Mouse (Mus musculus) gastrocnemius, postnatal 10 days (tissue): ENCODE results near the gene Atp2b4. TPM values are rescaled to one million over a fixed set of nuclear protein-coding genes. Genes with fewer than 3 reads are reported as not detected.

Experiments
- DNase-seq: peaks from one replicate; pipeline ENCODE4 v3.0.0; 2021; ENCODE audit warnings: mixed read lengths
- long read RNA-seq, 2 experiments: library from polyadenylated mRNA; stranded (forward); transcript quantifications; one replicate each; pipeline ENCODE4 v2.0.0; 2021
- total RNA-seq, 2 experiments: library from RNA; stranded (reverse); gene quantifications; 2 replicates each; pipeline ENCODE4 v1.2.3; 2021

Gene Atp2b4
- 10 to 100 TPM; 25.2 to 35.3 TPM for total RNA-seq
- long read RNA-seq, experiment 1, partial matches to known transcripts = 0 of 5 reads
- long read RNA-seq, experiment 1, other reads (novel, unspliced or antisense) = 5 of 5 reads
- long read RNA-seq, experiment 2, partial matches to known transcripts = 0 of 5 reads
- long read RNA-seq, experiment 2, other reads (novel, unspliced or antisense) = 4 of 5 reads

- DNase-seq = peak; percentile 99
Measured at GRCm38 (mm10) chr1:133800948-133801393, at the start of gene Atp2b4. Gene Atp2b4 (minus strand): TSS chr1:133801041.

- DNase-seq = no peak
Measured at GRCm38 (mm10) chr1:133844734-133845133, 43.9 kb upstream of the Atp2b4 start.

- DNase-seq = no peak
Measured at GRCm38 (mm10) chr1:133843900-133844299, 43.1 kb upstream of the Atp2b4 start.

GRCm38 (mm10) chr1:133843370-133843769 lies 42.5 kb upstream of the Atp2b4 start:
- DNase-seq = no peak

GRCm38 (mm10) chr1:133842074-133842725 lies 41.4 kb upstream of the Atp2b4 start:
- DNase-seq = no peak

GRCm38 (mm10) chr1:133841171-133841926 lies 40.5 kb upstream of the Atp2b4 start:
- no peak for DNase-seq

- no peak for DNase-seq
Measured at GRCm38 (mm10) chr1:133840530-133840929, 39.7 kb upstream of the Atp2b4 start.

GRCm38 (mm10) chr1:133834309-133834708 lies 33.5 kb upstream of the Atp2b4 start:
- peak; percentile 61 for DNase-seq

- DNase-seq = no peak
Measured at GRCm38 (mm10) chr1:133832781-133833180, 31.9 kb upstream of the Atp2b4 start.

- no peak for DNase-seq
Measured at GRCm38 (mm10) chr1:133826193-133826592, 25.4 kb upstream of the Atp2b4 start.

GRCm38 (mm10) chr1:133825543-133825942 lies 24.7 kb upstream of the Atp2b4 start:
- DNase-seq = no peak

- DNase-seq = no peak
Measured at GRCm38 (mm10) chr1:133825140-133825539, 24.3 kb upstream of the Atp2b4 start.

- no peak for DNase-seq
Measured at GRCm38 (mm10) chr1:133821144-133821543, 20.3 kb upstream of the Atp2b4 start.

- DNase-seq = no peak
Measured at GRCm38 (mm10) chr1:133820100-133820499, 19.3 kb upstream of the Atp2b4 start.

- DNase-seq = no peak
Measured at GRCm38 (mm10) chr1:133818531-133818930, 17.7 kb upstream of the Atp2b4 start.

- no peak for DNase-seq
Measured at GRCm38 (mm10) chr1:133815747-133816491, 15.1 kb upstream of the Atp2b4 start.

- no peak for DNase-seq
Measured at GRCm38 (mm10) chr1:133809376-133809775, 8.5 kb upstream of the Atp2b4 start.

- DNase-seq = no peak
Measured at GRCm38 (mm10) chr1:133808020-133808419, 7.2 kb upstream of the Atp2b4 start.

- DNase-seq = no peak
Measured at GRCm38 (mm10) chr1:133801743-133802142, 902 bp upstream of the Atp2b4 start.

GRCm38 (mm10) chr1:133800512-133800911 lies 329 bp downstream of the Atp2b4 start:
- DNase-seq = no peak

GRCm38 (mm10) chr1:133799686-133800445 lies 975 bp downstream of the Atp2b4 start:
- DNase-seq = no peak
